Mouse (Mus musculus): ENCODE data around the gene Lhfpl2.

- TF ChIP-seq MYOG (IDR thresholded peaks at IDR 0.05; ENCODE audit: control insufficient read depth, extremely low read depth, insufficient read length) (no peak), CTCF (IDR thresholded peaks at IDR 0.05; ENCODE audit: control insufficient read depth, insufficient read depth, insufficient read length) (no peak), CEBPB (IDR thresholded peaks at IDR 0.05; ENCODE audit: low read depth) (no peak)
These were observed 150.4 kb downstream of the Lhfpl2 start for GRCm38 (mm10) chr13:94207973-94208372.
